Mouse (Mus musculus) skeletal muscle tissue, adult 2 months (tissue): ENCODE measurements at regions not wholly inside any gene's neighbourhood (a gene's known extent, or its start where the extent isn't known, plus 50 kb on each side); places are given as distances from the start of the nearest gene placed in this dataset.
A peak's percentile ranks its signal among the peaks of the same experiment; 100 is the strongest.

ENCODE experiments used
- DNase-seq: peaks from one replicate; pipeline ENCODE4 v3.0.0-alpha.2; 2012; ENCODE audit warnings: low read depth, low spot score

DNA sequence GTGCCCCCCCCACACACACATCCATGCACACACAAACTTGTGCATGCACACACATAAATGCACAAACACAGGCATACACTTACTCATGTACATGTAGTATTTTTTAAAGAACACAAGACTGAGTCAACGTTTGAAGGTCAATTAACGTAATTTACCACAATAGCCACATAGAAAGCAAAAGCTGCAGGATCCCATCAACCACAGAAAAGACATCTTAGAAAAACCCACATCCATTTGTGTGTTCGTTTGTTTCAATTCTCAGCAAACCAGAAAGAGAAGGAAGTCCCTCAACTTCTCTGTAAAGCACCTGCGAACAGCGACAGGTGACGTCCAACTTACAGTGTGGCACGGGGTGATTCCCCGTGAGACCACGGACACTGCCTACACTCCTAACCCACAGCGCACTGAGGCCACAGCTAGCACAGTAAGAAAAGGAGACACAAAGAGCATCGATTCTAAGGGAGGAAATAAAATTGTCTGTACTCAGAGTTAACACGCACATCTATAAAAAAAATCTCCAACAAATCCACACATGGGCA is 53.8 kb downstream of the Dio3 start:
- DNase-seq: no peak

DNA sequence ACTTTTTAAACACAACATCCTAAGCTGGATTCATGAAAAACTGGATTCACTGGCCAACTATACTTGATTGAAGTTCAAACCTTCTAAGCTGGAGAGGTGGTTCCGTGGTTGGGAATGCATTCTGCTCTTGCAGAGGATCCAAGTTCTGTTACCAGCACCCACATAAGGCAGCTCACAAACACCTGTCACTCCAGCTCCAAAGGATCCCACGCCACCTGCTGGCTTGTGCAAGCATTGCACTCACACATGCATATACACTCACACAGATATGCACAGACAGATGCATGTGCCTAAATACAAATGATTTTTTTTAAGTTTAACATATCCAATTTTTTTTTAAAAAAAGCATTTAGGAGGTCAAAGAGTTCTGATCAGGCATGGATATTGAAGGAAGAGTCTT is 55.7 kb downstream of the Dio3 start:
- no peak for DNase-seq

GRCm38 (mm10) chr12:110344280-110344827 is 65.5 kb downstream of the Dio3 start:
- DNase-seq: no peak

- DNase-seq: no peak
Observed at GRCm38 (mm10) chr12:110349621-110350020, 70.8 kb downstream of the Dio3 start.

DNA sequence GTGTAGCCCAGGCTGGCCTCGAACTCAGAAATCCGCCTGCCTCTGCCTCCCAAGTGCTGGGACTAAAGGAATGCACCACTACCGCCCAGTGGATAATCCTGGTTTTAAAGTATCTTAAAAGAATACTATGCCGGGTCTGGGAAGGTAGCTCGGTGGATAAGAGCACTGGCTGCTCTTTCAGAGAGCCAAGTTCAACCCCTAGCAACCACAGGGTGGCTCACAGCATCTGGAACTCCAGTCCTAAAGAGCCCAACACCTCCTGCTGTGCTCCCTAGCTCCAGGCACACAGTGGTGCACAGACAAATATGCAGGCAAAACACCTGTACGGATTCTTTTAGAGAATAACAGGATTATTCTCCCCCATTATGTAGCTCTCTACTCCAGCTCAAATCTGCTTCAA is 77.0 kb downstream of the Dio3 start:
- no peak for DNase-seq

- no peak for DNase-seq
Observed at GRCm38 (mm10) chr12:110367102-110367501, 79.8 kb upstream of the Ppp2r5c start.

GRCm38 (mm10) chr12:110367822-110368221 is 79.1 kb upstream of the Ppp2r5c start:
- no peak for DNase-seq

GRCm38 (mm10) chr12:110371886-110372690 is 74.8 kb upstream of the Ppp2r5c start:
- DNase-seq: no peak

DNA sequence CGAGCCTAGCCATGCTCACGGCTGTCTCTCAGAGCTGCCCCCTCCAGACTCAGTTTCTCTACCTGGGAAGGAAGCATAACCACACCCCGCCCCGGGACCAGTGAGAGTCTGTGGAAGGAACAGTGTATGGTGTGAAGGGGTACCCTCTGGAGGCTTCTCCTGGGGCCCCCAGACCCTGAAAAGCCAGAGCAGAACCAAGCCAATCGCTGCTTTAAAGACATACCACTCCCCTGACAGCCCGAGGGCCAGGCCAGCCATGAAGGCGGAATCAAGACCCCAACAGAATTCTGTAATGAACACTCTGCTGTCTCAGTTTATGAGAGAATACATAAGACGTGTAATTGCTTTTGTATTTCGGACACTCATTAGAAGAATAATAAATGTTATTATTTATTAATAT is 73.9 kb upstream of the Ppp2r5c start:
- no peak for DNase-seq

GRCm38 (mm10) chr12:110373408-110374065 is 73.4 kb upstream of the Ppp2r5c start:
- DNase-seq: peak; percentile 85

DNA sequence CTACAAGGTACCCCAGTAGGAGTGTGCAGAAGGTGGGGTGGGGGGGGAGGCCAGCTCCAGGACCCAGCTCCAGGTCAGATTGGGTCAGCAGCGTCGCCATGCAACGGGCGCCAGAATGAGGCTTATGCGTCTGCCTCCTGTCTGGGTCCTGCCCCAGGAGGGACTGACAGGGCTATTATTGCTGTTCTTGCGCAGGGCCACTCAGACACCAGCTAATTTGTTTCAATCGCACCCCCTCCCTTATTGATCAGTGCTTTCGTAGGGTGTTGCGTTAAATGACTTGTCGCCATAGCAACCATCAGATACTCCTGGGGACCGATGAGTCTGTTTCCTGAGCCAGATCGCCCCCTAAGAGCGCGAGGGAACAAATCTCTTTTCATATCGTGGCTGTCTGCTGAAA is 71.8 kb upstream of the Ppp2r5c start:
- DNase-seq: no peak

DNA sequence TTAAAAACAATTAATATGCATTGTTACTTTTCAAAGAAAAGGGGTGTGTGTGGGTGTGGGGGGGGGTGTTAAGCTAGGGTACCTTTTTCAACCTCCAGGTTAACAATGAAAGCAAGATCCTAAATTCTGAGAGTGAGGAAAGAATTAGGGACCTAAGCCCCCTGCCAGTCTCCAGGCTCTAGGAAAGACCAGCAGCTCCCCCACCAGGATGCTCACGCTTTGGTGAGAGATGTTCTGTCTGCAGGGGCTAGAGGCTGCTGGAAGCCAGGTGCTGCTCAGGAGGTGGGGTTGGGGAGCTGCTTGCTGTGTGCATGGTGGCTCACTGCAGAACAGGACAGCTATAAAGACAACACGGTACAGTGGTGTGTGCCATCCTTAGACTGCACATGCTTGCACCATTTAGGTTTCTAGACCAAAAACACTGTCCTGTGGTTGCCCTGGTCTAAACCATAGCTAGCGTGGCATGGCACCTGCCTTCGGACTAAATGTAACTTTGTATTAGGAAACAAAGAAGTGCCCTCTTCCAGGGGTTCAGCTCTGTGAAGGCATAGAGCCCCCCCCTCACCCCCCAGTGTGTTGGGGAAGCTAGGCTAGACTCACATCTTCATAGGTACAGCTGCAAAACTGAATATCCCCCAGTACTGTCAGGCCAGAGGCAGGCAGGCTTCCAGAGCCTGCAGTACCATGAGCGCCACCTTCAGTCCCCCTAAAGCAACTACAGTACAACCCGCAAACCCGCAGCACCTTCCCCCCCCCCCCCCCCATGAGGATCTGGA is 70.7 kb upstream of the Ppp2r5c start:
- DNase-seq: no peak

DNA sequence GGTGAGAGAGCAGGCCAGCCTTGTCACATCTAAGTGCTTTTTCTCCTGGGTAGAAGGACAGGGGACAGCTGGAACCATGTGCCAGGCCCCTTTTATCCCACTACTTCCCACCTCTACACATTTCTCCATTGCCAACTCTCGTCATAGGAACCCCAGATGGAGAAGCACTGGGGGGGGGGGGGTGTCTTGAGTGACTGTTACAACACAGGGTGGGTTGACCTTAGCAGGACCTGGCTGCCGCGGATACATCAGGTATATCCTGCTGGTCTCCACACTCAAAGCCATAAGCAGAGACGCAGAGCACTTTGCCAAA is 70.1 kb upstream of the Ppp2r5c start:
- DNase-seq: no peak

GRCm38 (mm10) chr12:110377306-110377705 is 69.6 kb upstream of the Ppp2r5c start:
- DNase-seq: no peak

DNA sequence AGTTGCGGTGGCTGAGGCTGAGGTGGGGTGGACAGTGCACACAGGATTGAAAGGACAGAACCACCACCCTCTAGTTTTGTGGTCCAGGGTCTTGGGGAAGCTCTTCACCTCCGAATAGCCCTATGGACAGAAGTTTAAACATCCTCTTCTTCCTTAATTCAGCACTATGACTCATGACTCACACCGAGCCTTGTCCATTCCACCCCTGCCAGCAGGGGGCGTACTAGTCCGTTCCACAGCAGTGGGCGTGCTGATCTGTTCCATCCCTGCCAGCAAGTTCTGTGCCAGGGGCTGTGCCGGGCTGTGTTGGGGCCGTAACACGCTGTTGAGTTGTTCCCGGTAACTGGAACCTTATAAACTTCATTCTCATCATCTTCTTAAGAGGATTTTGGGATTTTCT is 69.2 kb upstream of the Ppp2r5c start:
- no peak for DNase-seq

GRCm38 (mm10) chr12:110378302-110378701 is 68.6 kb upstream of the Ppp2r5c start:
- no peak for DNase-seq

DNA sequence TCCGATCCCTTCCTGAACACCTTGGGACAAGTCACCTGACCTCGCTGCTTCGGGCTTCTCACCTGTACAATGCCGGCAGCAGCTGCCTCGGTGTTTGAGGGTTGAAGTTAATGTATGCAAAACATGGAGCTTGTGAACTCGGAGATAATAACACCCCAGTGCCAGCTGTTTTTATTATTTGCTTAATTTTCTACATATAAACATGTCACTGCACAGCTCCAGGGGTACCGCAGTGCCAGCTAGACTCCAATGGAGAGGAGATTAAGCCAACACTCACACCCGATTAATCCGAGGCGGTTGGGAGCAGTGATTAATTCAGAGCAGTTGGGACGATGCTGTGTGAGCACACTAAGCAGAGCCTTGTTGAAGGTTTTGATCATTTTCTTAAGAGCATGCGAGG is 67.2 kb upstream of the Ppp2r5c start:
- DNase-seq: no peak

DNA sequence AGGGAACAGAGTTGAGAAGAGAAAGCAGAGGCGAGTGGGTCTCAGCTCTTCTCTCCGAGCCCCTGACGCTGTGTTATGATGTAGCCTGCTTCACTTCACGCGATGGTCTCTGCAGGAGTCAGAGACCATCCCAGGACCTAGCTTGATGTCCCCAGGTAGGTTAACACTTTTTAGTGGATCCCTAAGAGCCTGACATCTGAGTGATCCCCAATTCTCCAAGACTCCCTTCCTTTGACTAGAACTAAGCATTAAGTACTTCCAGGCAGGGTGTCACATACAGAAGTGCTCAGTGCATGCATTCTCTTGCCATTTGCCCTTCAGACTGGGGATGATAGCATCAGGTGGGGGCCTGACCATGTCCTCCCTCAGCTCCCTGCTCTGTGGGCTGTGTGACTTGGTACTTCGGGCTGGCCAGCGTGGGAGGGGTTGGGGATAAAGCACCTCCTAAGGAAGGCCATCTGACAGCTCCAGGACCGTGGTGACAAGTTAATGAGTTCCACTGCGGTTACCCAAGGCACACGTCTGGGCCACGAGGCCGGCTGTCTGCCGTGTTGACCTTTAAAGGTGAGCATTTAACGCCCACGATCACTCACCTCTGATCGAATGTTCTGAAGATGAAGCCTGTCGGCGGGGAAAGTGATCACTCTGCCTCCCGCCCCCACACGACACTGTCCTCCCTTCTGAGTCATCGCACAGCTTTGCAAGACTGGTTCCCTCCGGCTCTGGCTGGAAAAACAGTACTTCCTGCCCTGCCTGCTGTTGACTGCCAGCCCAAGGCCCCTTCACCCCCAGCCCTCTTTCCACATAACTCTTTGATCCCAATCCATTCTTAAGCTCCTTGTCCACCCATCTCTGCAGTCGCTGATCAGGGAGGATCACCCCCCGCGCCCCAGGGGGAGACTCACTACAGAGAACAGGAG is 65.8 kb upstream of the Ppp2r5c start:
- no peak for DNase-seq

- DNase-seq: no peak
Observed at GRCm38 (mm10) chr12:110385031-110385430, 61.9 kb upstream of the Ppp2r5c start.

- DNase-seq: no peak
Observed at GRCm38 (mm10) chr12:110385801-110386599, 60.9 kb upstream of the Ppp2r5c start.
